Mouse (Mus musculus): Measurements from ENCODE around the gene Agrp. TPM values are rescaled to one million over a fixed set of nuclear protein-coding genes. Genes with fewer than 3 reads are reported as not detected.

Gene Agrp
- polyA plus RNA-seq, 2 experiments from 2014 or later: 0.87 TPM; not detected in 1

- ATAC-seq: no peak
Observed at GRCm38 (mm10) chr8:105546384-105547350, 90.5 kb downstream of the Agrp start.

- no peak for ATAC-seq
Observed at GRCm38 (mm10) chr8:105545249-105545648, 91.9 kb downstream of the Agrp start.

GRCm38 (mm10) chr8:105544544-105545205 lies 92.5 kb downstream of the Agrp start:
- ATAC-seq: no peak

GRCm38 (mm10) chr8:105543703-105544102 lies 93.5 kb downstream of the Agrp start:
- ATAC-seq: no peak

- ATAC-seq: no peak
Observed at GRCm38 (mm10) chr8:105542808-105543207, 94.4 kb downstream of the Agrp start.

GRCm38 (mm10) chr8:105542032-105542656 lies 95.0 kb downstream of the Agrp start:
- ATAC-seq: no peak

GRCm38 (mm10) chr8:105538940-105539339 lies 98.3 kb downstream of the Agrp start:
- no peak for ATAC-seq

GRCm38 (mm10) chr8:105537011-105537677 lies 100.0 kb downstream of the Agrp start:
- ATAC-seq: no peak

- no peak for ATAC-seq
Observed at GRCm38 (mm10) chr8:105536546-105536945, 100.6 kb downstream of the Agrp start.

- ATAC-seq: no peak
Observed at GRCm38 (mm10) chr8:105533892-105534329, 103.3 kb downstream of the Agrp start.

- ATAC-seq: no peak
Observed at GRCm38 (mm10) chr8:105533439-105533838, 103.8 kb downstream of the Agrp start.

GRCm38 (mm10) chr8:105531774-105532173 lies 105.4 kb downstream of the Agrp start:
- ATAC-seq: no peak

- no peak for ATAC-seq
Observed at GRCm38 (mm10) chr8:105529271-105529670, 107.9 kb downstream of the Agrp start.

GRCm38 (mm10) chr8:105528206-105528605 lies 109.0 kb downstream of the Agrp start:
- ATAC-seq: no peak

GRCm38 (mm10) chr8:105527110-105527509 lies 110.1 kb downstream of the Agrp start:
- no peak for ATAC-seq

- ATAC-seq: no peak
Observed at GRCm38 (mm10) chr8:105522890-105523289, 114.3 kb downstream of the Agrp start.

GRCm38 (mm10) chr8:105521995-105522769 lies 115.0 kb downstream of the Agrp start:
- ATAC-seq: no peak

- no peak for ATAC-seq
Observed at GRCm38 (mm10) chr8:105521061-105521460, 116.1 kb downstream of the Agrp start.

- ATAC-seq: no peak
Observed at GRCm38 (mm10) chr8:105520521-105520920, 116.7 kb downstream of the Agrp start.

GRCm38 (mm10) chr8:105519591-105519990 lies 117.6 kb downstream of the Agrp start:
- no peak for ATAC-seq

- peak; percentile 79 for ATAC-seq
Observed at GRCm38 (mm10) chr8:105518436-105519313, 118.5 kb downstream of the Agrp start, which contains the start of gene Hsd11b2. Hsd11b2 (plus strand) TSS chr8:105518755.
